Mouse (Mus musculus): Measurements from ENCODE around the gene Elob.

The Elob gene

GRCm38 (mm10) chr17:23783352-23783751 lies 45.6 kb downstream of the Elob start:
- in situ Hi-C loops (cut with MboI) = no loop called here

- in situ Hi-C loops (cut with MboI) = loop anchor here (5.0 to 10.0 kb wide), 2 partner anchors 59 to 176 kb away; partner anchors contain the start of genes Prss33 and Sbpl
These were observed 50.5 kb downstream of the Elob start for GRCm38 (mm10) chr17:23778447-23778846.

DNA sequence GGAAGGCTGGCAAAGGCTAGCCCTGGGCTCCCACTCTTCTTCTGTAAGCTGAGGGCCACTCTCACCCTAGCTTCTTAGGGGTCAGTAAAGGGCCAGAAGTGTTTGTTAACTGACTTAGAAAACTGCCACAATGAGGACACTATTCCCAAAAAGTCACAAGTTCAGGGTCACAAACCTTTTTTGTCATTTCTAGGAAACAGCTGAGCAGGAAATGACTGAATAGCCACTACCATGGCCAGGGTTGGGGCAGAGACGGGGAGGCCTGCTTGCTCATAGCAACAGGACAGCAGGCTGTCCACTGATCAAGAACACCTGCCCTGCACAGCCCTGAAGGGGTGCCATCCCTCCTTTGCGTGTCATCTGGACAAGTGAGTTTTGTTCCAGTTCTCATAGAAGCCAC lies 51.8 kb downstream of the Elob start:
- in situ Hi-C loops (cut with MboI) = loop anchor here (5.0 to 10.0 kb wide), 2 partner anchors 60 to 178 kb away; partner anchors contain the start of genes Prss33 and Sbpl

- in situ Hi-C loops (cut with MboI) = loop anchor here (5.0 to 10.0 kb wide), 2 partner anchors 61 to 179 kb away; partner anchors contain the start of genes Prss33 and Sbpl
These were observed 52.7 kb downstream of the Elob start for GRCm38 (mm10) chr17:23776216-23776615.
